Mouse (Mus musculus): ENCODE measurements around the gene Tm4sf5. TPM values are rescaled to one million over a fixed set of nuclear protein-coding genes. Genes with fewer than 3 reads are reported as not detected.

Gene Tm4sf5
- polyA plus RNA-seq, 2 experiments, result 0.90 to 2.1 TPM

DNA sequence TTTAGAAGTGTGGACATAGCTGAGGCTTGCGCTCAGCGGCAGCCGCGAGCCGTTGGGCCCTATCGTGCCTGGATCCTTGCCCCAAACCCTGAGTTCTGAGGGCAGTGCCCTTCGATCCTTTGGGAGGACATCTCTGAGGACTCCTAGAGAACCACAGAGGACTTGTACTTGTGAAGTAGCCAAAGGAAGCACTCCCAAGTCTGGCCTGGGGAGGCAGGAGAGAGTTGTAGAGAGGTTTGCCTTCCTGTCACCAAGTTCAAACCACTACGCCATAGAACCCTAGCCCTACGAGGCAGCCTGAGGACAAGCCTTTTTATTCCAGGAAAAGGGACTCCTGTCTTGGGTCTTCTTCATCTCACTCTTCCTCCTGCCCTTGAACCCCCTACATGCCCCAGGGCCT, 52.5 kb downstream of the Tm4sf5 start:
- TF ChIP-seq CTCF (IDR thresholded peaks at IDR 0.05; ENCODE audit: low read depth), result no peak
- no peak for TF ChIP-seq EP300 (IDR thresholded peaks at IDR 0.05; ENCODE audit: low read depth)
- DNase-seq (ENCODE audit: low read depth in 3 of 3, low spot score in 3 of 3), result no peak
- Histone ChIP-seq H3K27me3 (ENCODE audit: control insufficient read depth, insufficient read depth, low read length) (no peaks in the 10 kb centered on the region), H3K4me2 (ENCODE audit: low read depth) (no peak overlapping the region), H3K36me3 (replicated peaks; ENCODE audit: control insufficient read depth, insufficient read depth, low read depth) (no peaks in the 10 kb centered on the region), H3K4me3 (ENCODE audit: insufficient read depth in 1 of 2, low read depth in 2 of 2, low read length in 2 of 2) (no peak overlapping the region), H3K9ac (replicated peaks) (no peak overlapping the region), H3K27ac (no peak overlapping the region), H3K4me1 (replicated peaks; ENCODE audit: control insufficient read depth in 2 of 2, insufficient read depth in 2 of 2, low read length in 1 of 2) (peaks cover 7 to 8% of the 10 kb centered on the region in 2 experiments), H3K9me3 (ENCODE audit: control insufficient read depth, low read length) (no peaks in the 10 kb centered on the region)
- WGBS (ENCODE audit: insufficient replicate concordance), result 78% methylated on average over 9 of the region's 9 CpGs
- no peak for ATAC-seq (ENCODE audit: insufficient read depth)

Other genes starting within 250 kb of the Tm4sf5 start
- 9.9 and 11.2 TPM in 2 replicates for gene Alox12, start 249.9 kb upstream of the Tm4sf5 start, polyA plus RNA-seq (2012; rRNA removed)
- 13.6 and 16.9 TPM in 2 replicates for gene Alox12, start 249.9 kb upstream of the Tm4sf5 start, polyA plus RNA-seq (2014; fragmentation: Nextera tagmentation; extraction: Ambion mirVana)
- gene Alox12e, start 182.6 kb upstream of the Tm4sf5 start, polyA plus RNA-seq (2012; rRNA removed), result 0.05 and 0.06 TPM in 2 replicates
- 0.10 TPM in 1 of 2 replicates, not detected in the other for gene Alox12e, start 182.6 kb upstream of the Tm4sf5 start, polyA plus RNA-seq (2014; fragmentation: Nextera tagmentation; extraction: Ambion mirVana)
- 0.78 and 1.3 TPM in 2 replicates for gene Alox15, start 153.2 kb upstream of the Tm4sf5 start, polyA plus RNA-seq (2012; rRNA removed)
- 0.66 and 0.91 TPM in 2 replicates for gene Alox15, start 153.2 kb upstream of the Tm4sf5 start, polyA plus RNA-seq (2014; fragmentation: Nextera tagmentation; extraction: Ambion mirVana)
- gene Pelp1, start 95.2 kb upstream of the Tm4sf5 start, polyA plus RNA-seq (2012; rRNA removed), result 9.6 and 9.8 TPM in 2 replicates
- 12.1 and 13.8 TPM in 2 replicates for gene Pelp1, start 95.2 kb upstream of the Tm4sf5 start, polyA plus RNA-seq (2014; fragmentation: Nextera tagmentation; extraction: Ambion mirVana)
- gene Arrb2, start 72.6 kb upstream of the Tm4sf5 start, polyA plus RNA-seq (2012; rRNA removed), result 17.8 and 19.4 TPM in 2 replicates
- 9.8 and 11.0 TPM in 2 replicates for gene Arrb2, start 72.6 kb upstream of the Tm4sf5 start, polyA plus RNA-seq (2014; fragmentation: Nextera tagmentation; extraction: Ambion mirVana)
- gene Med11, start 53.3 kb upstream of the Tm4sf5 start, polyA plus RNA-seq (2012; rRNA removed), result 11.9 and 12.8 TPM in 2 replicates
- 17.0 and 20.0 TPM in 2 replicates for gene Med11, start 53.3 kb upstream of the Tm4sf5 start, polyA plus RNA-seq (2014; fragmentation: Nextera tagmentation; extraction: Ambion mirVana)
- 0.28 and 0.31 TPM in 2 replicates for gene Zmynd15, start 45.8 kb upstream of the Tm4sf5 start, polyA plus RNA-seq (2012; rRNA removed)
- 0.10 and 0.29 TPM in 2 replicates for gene Zmynd15, start 45.8 kb upstream of the Tm4sf5 start, polyA plus RNA-seq (2014; fragmentation: Nextera tagmentation; extraction: Ambion mirVana)
- 0.94 and 1.1 TPM in 2 replicates for gene Cxcl16, start 45.3 kb upstream of the Tm4sf5 start, polyA plus RNA-seq (2012; rRNA removed)
- 0.79 and 1.5 TPM in 2 replicates for gene Cxcl16, start 45.3 kb upstream of the Tm4sf5 start, polyA plus RNA-seq (2014; fragmentation: Nextera tagmentation; extraction: Ambion mirVana)
- gene Vmo1, start 9.4 kb downstream of the Tm4sf5 start, polyA plus RNA-seq (2012; rRNA removed), result 0.23 TPM in 1 of 2 replicates, not detected in the other
- 0.21 and 0.51 TPM in 2 replicates for gene Vmo1, start 9.4 kb downstream of the Tm4sf5 start, polyA plus RNA-seq (2014; fragmentation: Nextera tagmentation; extraction: Ambion mirVana)
- 11.2 and 15.7 TPM in 2 replicates for gene Gltpd2, start 14.0 kb downstream of the Tm4sf5 start, polyA plus RNA-seq (2012; rRNA removed)
- gene Gltpd2, start 14.0 kb downstream of the Tm4sf5 start, polyA plus RNA-seq (2014; fragmentation: Nextera tagmentation; extraction: Ambion mirVana), result 18.4 and 20.3 TPM in 2 replicates
- gene Psmb6, start 20.1 kb downstream of the Tm4sf5 start, polyA plus RNA-seq (2012; rRNA removed), result 155 and 171 TPM in 2 replicates
- gene Psmb6, start 20.1 kb downstream of the Tm4sf5 start, polyA plus RNA-seq (2014; fragmentation: Nextera tagmentation; extraction: Ambion mirVana), result 345 and 363 TPM in 2 replicates
- not detected in 2 replicates for gene Gm40193, start 27.7 kb downstream of the Tm4sf5 start, polyA plus RNA-seq (2012; rRNA removed)
- not detected in 2 replicates for gene Gm40193, start 27.7 kb downstream of the Tm4sf5 start, polyA plus RNA-seq (2014; fragmentation: Nextera tagmentation; extraction: Ambion mirVana)
- gene Pld2, start 34.8 kb downstream of the Tm4sf5 start, polyA plus RNA-seq (2012; rRNA removed), result 1.9 and 2.6 TPM in 2 replicates
- 1.3 and 1.5 TPM in 2 replicates for gene Pld2, start 34.8 kb downstream of the Tm4sf5 start, polyA plus RNA-seq (2014; fragmentation: Nextera tagmentation; extraction: Ambion mirVana)
- 13.7 and 14.1 TPM in 2 replicates for gene Mink1, start 57.6 kb downstream of the Tm4sf5 start, polyA plus RNA-seq (2012; rRNA removed)
- gene Mink1, start 57.6 kb downstream of the Tm4sf5 start, polyA plus RNA-seq (2014; fragmentation: Nextera tagmentation; extraction: Ambion mirVana), result 3.7 and 5.0 TPM in 2 replicates
- gene 4930544D05Rik, start 110.6 kb downstream of the Tm4sf5 start, polyA plus RNA-seq (2012; rRNA removed), result not detected in 2 replicates
- gene 4930544D05Rik, start 110.6 kb downstream of the Tm4sf5 start, polyA plus RNA-seq (2014; fragmentation: Nextera tagmentation; extraction: Ambion mirVana), result not detected in 2 replicates
- not detected in 2 replicates for gene Chrne, start 114.0 kb downstream of the Tm4sf5 start, polyA plus RNA-seq (2012; rRNA removed)
- gene Chrne, start 114.0 kb downstream of the Tm4sf5 start, polyA plus RNA-seq (2014; fragmentation: Nextera tagmentation; extraction: Ambion mirVana), result not detected in 2 replicates
- 4.5 TPM in 2 replicates for gene Gp1ba, start 133.9 kb downstream of the Tm4sf5 start, polyA plus RNA-seq (2012; rRNA removed)
- gene Gp1ba, start 133.9 kb downstream of the Tm4sf5 start, polyA plus RNA-seq (2014; fragmentation: Nextera tagmentation; extraction: Ambion mirVana), result 7.6 and 9.1 TPM in 2 replicates
- gene Rnf167, start 142.0 kb downstream of the Tm4sf5 start, polyA plus RNA-seq (2012; rRNA removed), result 47.7 and 48.4 TPM in 2 replicates
- gene Rnf167, start 142.0 kb downstream of the Tm4sf5 start, polyA plus RNA-seq (2014; fragmentation: Nextera tagmentation; extraction: Ambion mirVana), result 56.0 and 66.9 TPM in 2 replicates
- gene Slc25a11, start 142.2 kb downstream of the Tm4sf5 start, polyA plus RNA-seq (2012; rRNA removed), result 39.0 and 43.9 TPM in 2 replicates
- gene Slc25a11, start 142.2 kb downstream of the Tm4sf5 start, polyA plus RNA-seq (2014; fragmentation: Nextera tagmentation; extraction: Ambion mirVana), result 60.8 and 67.8 TPM in 2 replicates
- gene Pfn1, start 149.4 kb downstream of the Tm4sf5 start, polyA plus RNA-seq (2012; rRNA removed), result 421 and 438 TPM in 2 replicates
- gene Pfn1, start 149.4 kb downstream of the Tm4sf5 start, polyA plus RNA-seq (2014; fragmentation: Nextera tagmentation; extraction: Ambion mirVana), result 957 and 1,007 TPM in 2 replicates
- 3.4 and 3.7 TPM in 2 replicates for gene Eno3, start 152.0 kb downstream of the Tm4sf5 start, polyA plus RNA-seq (2012; rRNA removed)
- gene Eno3, start 152.0 kb downstream of the Tm4sf5 start, polyA plus RNA-seq (2014; fragmentation: Nextera tagmentation; extraction: Ambion mirVana), result 3.6 and 3.9 TPM in 2 replicates
- gene Spag7, start 164.2 kb downstream of the Tm4sf5 start, polyA plus RNA-seq (2012; rRNA removed), result 24.6 and 42.0 TPM in 2 replicates
- gene Spag7, start 164.2 kb downstream of the Tm4sf5 start, polyA plus RNA-seq (2014; fragmentation: Nextera tagmentation; extraction: Ambion mirVana), result 27.4 and 29.6 TPM in 2 replicates
- 2.7 and 3.1 TPM in 2 replicates for gene Camta2, start 182.9 kb downstream of the Tm4sf5 start, polyA plus RNA-seq (2012; rRNA removed)
- 2.1 and 2.5 TPM in 2 replicates for gene Camta2, start 182.9 kb downstream of the Tm4sf5 start, polyA plus RNA-seq (2014; fragmentation: Nextera tagmentation; extraction: Ambion mirVana)
- 0.63 and 1.2 TPM in 2 replicates for gene Inca1, start 194.9 kb downstream of the Tm4sf5 start, polyA plus RNA-seq (2012; rRNA removed)
- 0.71 and 1.4 TPM in 2 replicates for gene Inca1, start 194.9 kb downstream of the Tm4sf5 start, polyA plus RNA-seq (2014; fragmentation: Nextera tagmentation; extraction: Ambion mirVana)
- 4.6 and 5.9 TPM in 2 replicates for gene Kif1c, start 195.3 kb downstream of the Tm4sf5 start, polyA plus RNA-seq (2012; rRNA removed)
- gene Kif1c, start 195.3 kb downstream of the Tm4sf5 start, polyA plus RNA-seq (2014; fragmentation: Nextera tagmentation; extraction: Ambion mirVana), result 2.2 and 2.9 TPM in 2 replicates

Measured in liver, embryonic 14.5 days (tissue).